Mouse (Mus musculus): Measurements from ENCODE around the gene Agpat1.

The Agpat1 gene

DNA sequence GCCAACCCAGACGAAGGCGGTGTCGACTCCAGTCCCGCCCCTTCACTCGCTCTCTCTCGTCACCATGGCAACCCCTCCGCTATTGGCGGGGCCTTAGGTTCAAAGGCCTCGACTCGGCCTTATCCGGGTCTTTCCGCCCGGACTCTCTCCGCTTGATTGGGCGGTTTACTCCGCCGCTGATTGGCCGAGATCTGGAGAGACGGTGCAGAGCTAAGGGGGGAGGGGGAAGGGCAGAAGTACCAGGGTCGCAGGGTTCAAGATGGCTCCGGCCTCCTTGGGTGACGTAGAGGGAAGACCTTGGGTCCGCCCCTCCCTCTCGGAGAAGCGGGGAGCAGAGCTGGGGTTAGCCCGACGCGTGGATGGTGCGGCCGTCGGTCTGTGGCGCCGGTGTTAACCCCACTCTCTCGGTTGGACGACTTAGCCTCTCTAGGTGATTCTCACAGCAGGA is at the start of gene Agpat1:
Gene Agpat1 (plus strand): TSS at position 202 of the 448 bp plus-strand sequence.
- DNase-seq (ENCODE audit: low read depth, low spot score): peak; percentile 100

- DNase-seq (ENCODE audit: low read depth, low spot score): peak; percentile 71
Measured at GRCm38 (mm10) chr17:34555483-34555882, 48.6 kb upstream of the Agpat1 start.

DNA sequence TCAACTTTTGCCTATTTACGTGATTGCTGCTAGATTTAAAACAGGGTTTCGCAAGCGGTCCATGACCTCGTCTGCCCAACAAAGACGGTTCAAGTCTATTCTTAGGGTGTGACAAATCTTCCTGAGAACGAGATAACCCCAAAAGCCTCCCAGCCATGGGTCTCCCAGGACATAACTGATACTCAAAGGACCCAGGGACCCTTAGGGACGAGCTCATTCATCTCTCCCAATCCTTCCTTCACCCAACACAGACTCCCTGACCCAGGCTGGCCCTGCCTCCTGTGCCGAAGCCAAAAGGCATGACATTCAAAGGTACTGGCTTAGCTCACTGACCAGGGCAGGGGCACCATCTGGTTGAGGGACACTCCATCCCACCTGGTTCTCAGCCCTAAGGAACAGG is 47.7 kb upstream of the Agpat1 start:
- DNase-seq (ENCODE audit: low read depth, low spot score): no peak

GRCm38 (mm10) chr17:34557411-34557810 is 46.7 kb upstream of the Agpat1 start:
- no peak for DNase-seq (ENCODE audit: low read depth, low spot score)

DNA sequence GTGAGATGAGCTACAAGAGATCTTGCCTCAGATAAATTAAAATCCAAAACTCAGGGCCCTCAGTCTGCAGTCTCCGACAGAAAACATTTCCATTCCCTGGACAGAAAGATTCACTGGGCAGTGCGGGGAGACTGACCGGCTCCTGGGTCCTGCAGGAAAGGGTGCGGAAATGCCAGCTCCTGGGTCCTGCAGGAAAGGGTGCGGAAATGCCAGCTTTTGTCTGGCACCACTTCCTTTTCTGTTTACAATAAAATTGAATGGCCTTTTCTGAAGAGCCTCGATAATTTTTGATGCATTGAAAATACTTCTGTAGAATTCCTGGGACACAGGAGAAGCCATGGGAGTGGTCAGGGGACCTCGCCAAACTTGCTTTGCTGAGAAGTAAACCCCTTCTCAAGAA is 44.9 kb upstream of the Agpat1 start:
- DNase-seq (ENCODE audit: low read depth, low spot score): no peak

- peak; percentile 80 for DNase-seq (ENCODE audit: low read depth, low spot score)
Measured at GRCm38 (mm10) chr17:34559895-34560294, 44.2 kb upstream of the Agpat1 start.

DNA sequence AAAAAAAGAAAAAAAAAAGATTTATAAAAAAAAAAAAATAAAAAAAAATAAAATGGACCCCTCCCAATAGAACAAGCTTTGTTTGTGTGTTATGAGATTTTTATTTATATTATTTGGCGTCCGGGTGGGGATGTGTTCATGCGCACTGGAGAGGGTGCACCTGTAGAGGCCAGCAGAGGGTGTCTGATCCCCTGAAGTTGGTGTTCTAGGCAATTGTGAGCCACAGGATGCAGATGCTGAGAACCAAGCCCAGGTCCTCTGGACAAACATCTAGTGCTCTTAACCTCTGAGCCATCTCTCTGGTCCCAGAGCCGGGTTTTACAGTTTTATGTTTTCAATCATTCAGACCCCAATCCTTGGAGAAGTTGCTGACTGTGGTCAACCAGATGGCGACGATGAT is 43.6 kb upstream of the Agpat1 start:
- DNase-seq (ENCODE audit: low read depth, low spot score): peak; percentile 75

GRCm38 (mm10) chr17:34561200-34561599 is 42.9 kb upstream of the Agpat1 start:
- peak; percentile 83 for DNase-seq (ENCODE audit: low read depth, low spot score)

DNA sequence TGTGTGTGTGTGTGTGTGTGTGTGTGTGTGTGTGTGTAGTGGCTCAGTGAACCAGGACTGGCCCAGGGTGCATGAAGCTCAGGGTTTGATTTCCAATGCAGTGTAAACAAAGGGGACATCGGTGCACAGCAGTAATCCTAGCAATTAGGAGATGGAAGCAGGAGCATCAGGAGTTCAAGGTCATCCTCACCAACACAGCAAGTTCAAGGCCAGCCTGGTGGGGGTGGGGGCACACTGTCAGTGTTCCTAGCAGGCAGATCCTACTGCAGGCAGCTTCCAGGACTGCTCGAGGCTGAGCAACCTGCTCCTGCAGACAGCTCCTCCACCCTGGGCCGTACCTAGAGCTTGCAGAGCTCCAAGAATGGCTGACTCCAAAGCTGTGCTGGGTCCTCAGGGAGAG is 41.5 kb upstream of the Agpat1 start:
- no peak for DNase-seq (ENCODE audit: low read depth, low spot score)

DNA sequence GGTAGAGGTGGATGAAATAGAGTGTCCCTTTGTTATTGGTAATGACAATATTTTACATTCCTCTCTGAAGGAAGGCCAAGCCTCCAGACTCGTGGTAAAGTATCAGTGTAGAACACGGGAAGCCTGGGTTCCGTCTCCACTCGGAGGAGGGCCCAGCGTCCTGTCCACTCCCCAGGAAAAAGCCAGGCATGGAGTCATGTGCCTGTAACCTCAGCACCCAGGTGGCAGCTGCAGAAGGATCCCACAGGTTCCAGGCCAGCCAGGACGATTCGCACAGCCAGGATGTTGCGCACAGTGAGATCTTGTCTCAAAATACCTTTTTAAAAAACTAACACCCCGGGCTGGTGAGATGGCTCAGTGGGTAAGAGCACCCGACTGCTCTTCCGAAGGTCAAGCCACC is 40.7 kb upstream of the Agpat1 start:
- no peak for DNase-seq (ENCODE audit: low read depth, low spot score)

- no peak for DNase-seq (ENCODE audit: low read depth, low spot score)
Measured at GRCm38 (mm10) chr17:34564003-34564421, 40.0 kb upstream of the Agpat1 start, which contains the start of gene Notch4. Gene Notch4 (plus strand): TSS chr17:34564268.

DNA sequence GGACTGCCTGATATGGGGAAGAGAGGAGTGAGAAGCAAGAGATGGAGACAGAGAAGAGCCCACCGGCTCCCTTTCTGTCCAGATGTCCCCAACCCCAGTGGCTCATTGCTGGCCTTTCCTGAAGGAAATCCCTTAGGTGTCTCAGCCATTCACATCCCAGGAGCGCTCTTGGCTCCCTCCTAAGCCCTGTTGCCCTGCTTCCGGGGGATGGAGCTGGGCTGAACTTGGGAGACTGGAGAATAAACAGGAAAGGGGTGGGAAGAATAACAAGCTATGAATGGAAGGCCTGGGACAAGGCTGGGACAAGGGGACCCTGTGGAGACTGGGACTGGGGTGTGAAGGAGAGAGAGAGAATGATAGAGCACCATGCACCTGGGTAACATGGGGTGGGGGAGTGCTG is 39.3 kb upstream of the Agpat1 start:
- DNase-seq (ENCODE audit: low read depth, low spot score): no peak

GRCm38 (mm10) chr17:34567311-34567710 is 36.8 kb upstream of the Agpat1 start:
- no peak for DNase-seq (ENCODE audit: low read depth, low spot score)

DNA sequence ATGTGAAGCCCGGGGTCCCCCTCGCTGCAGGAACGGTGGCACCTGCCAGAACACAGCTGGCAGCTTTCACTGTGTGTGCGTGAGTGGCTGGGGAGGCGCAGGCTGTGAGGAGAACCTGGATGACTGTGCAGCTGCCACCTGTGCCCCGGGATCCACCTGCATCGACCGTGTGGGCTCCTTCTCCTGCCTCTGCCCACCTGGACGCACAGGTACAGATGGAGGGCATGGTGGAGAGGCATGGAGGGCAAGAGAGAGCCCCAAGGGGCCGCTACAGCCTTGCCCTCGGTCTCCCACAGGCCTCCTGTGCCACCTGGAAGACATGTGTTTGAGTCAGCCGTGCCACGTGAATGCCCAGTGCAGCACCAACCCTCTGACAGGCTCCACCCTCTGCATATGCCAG is 35.6 kb upstream of the Agpat1 start:
- DNase-seq (ENCODE audit: low read depth, low spot score): peak; percentile 38

DNA sequence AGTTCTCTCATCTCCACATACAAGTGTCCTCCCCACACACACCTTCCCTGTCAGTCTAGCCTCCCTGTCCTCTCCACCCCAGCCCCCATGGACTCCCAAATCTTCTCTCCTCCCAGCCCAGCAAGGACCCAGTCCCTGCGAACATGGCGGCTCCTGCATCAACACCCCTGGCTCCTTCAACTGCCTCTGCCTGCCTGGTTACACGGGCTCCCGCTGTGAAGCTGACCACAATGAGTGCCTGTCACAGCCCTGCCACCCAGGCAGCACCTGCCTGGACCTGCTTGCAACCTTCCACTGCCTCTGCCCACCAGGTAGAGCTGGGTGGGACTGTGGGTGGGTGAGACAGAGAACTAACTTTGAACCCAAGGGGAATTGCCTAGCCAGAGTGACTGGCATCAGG is 34.1 kb upstream of the Agpat1 start:
- DNase-seq (ENCODE audit: low read depth, low spot score): no peak

DNA sequence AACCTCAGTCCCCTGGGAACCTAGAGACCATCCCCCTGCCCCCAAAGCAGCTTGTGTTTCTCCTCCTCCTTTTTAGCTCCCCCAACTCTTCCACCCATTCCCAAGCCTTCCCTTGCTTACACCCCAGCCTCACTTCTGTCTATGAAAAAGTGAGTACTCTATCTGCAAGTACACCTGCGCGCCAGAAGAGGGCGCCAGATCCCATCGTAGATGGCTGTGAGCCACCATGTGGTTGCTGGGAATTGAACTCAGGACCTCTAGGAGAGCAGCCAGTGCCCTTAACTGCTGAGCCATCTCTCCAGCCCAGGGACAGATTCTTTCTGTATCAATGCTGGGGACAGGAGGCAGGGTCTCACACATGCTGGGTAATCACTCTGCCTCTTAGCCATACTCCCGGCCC is 32.2 kb upstream of the Agpat1 start:
- DNase-seq (ENCODE audit: low read depth, low spot score): peak; percentile 57

DNA sequence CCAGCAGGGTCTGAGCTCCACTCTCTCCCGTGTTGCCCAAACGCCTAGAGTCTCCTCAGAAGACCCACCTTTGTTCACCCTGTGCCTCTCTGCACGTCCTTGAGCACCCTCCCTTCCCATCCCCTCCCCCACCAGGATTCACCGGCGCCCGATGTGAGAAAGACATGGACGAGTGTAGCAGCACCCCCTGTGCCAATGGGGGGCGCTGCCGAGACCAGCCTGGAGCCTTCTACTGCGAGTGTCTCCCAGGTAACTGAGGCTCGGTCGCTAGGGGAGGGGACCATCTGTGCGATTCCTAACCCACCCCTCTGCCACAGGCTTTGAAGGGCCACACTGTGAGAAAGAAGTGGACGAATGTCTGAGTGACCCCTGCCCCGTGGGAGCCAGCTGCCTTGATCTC is 31.7 kb upstream of the Agpat1 start:
- DNase-seq (ENCODE audit: low read depth, low spot score): no peak

DNA sequence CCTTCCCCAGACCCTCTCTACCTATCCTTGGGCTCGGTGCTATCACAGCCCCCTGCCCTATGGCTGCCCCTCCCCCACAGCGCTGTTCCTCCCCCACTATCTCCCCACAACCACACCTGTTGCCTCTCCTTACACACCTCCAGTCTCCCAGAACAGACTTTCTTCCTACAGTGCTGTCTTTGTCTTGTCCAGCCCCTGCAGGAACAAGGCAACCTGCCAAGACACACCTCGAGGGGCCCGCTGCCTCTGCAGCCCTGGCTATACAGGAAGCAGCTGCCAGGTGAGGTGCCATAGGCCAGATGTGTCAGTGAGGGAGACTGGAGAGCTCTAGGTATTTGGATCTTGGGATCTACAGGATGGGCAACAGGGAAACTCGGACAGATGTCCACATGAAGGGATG is 27.5 kb upstream of the Agpat1 start:
- no peak for DNase-seq (ENCODE audit: low read depth, low spot score)

GRCm38 (mm10) chr17:34578070-34578469 is 26.0 kb upstream of the Agpat1 start:
- peak; percentile 82 for DNase-seq (ENCODE audit: low read depth, low spot score)

GRCm38 (mm10) chr17:34582528-34582927 is 21.5 kb upstream of the Agpat1 start:
- DNase-seq (ENCODE audit: low read depth, low spot score): no peak

DNA sequence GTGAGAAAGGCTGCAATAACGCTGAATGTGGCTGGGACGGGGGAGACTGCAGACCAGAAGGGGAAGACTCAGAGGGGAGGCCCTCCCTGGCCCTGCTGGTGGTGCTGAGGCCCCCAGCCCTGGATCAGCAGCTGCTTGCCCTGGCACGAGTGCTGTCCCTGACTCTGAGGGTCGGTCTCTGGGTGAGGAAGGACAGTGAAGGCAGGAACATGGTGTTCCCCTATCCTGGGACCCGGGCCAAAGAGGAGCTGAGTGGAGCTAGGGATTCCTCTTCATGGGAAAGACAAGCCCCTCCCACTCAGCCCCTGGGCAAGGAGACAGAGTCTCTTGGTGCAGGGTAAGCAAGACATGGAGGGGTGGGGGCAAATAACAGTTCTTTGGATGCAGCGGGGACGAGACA is 20.7 kb upstream of the Agpat1 start:
- no peak for DNase-seq (ENCODE audit: low read depth, low spot score)

DNA sequence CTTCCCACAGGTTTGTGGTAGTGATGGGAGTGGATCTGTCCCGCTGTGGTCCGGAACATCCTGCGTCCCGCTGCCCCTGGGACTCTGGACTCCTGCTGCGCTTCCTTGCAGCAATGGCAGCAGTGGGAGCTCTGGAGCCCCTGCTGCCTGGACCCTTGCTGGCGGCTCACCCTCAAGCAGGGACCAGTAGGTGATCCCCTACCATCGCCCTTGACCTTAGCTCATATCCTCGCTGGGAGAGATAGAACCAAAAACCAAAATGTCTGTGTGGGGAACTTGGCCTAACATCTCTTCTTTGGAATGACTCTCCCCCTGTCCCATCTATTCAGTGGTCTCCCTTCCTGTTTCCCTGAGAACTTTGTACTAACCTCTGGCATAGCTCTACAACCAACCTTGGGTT is 20.2 kb upstream of the Agpat1 start:
- no peak for DNase-seq (ENCODE audit: low read depth, low spot score)

GRCm38 (mm10) chr17:34585121-34585520 is 18.9 kb upstream of the Agpat1 start:
- no peak for DNase-seq (ENCODE audit: low read depth, low spot score)

All from A20 (cell line).